Mouse (Mus musculus): ENCODE data around the gene Sec24d. TPM values are rescaled to one million over a fixed set of nuclear protein-coding genes. Genes with fewer than 3 reads are reported as not detected.
"Not testable (repeated sequence)": the region's sequence is repeated elsewhere in the genome, so short reads cannot be mapped to it uniquely, and the experiment has no call there.

Gene Sec24d
- total RNA-seq, 2 experiments from 2014 or later, result 21.1 to 22.7 TPM

GRCm38 (mm10) chr3:123385486-123386156 lies 118.4 kb downstream of the Sec24d start, which contains the start of gene Mettl14:
Gene Mettl14 (minus strand): TSS chr3:123386108.
- DNase-seq, result peak; percentile 97
- intact Hi-C loops (cut with DNase I), result loop anchor here (10.0 kb wide), 1 partner anchor 119 kb away; no protein-coding TSS in a partner anchor

GRCm38 (mm10) chr3:123386157-123386780 lies 119.0 kb downstream of the Sec24d start:
- intact Hi-C loops (cut with DNase I), result loop anchor here (10.0 kb wide), 1 partner anchor 119 kb away; no protein-coding TSS in a partner anchor

GRCm38 (mm10) chr3:123391180-123391579 lies 123.9 kb downstream of the Sec24d start:
- intact Hi-C loops (cut with DNase I), result no loop called here
- DNase-seq, result no peak

More at GRCm38 (mm10) chr3:123386157-123386780, 119.0 kb downstream of the Sec24d start:
- DNase-seq, result not testable (repeated sequence)

- DNase-seq, result no peak
- intact Hi-C loops (cut with DNase I), result no loop called here
Observed at GRCm38 (mm10) chr3:123395611-123396010, 128.4 kb downstream of the Sec24d start.

- no peak for DNase-seq
- intact Hi-C loops (cut with DNase I), result no loop called here
Observed at GRCm38 (mm10) chr3:123397562-123398481, 130.6 kb downstream of the Sec24d start.

GRCm38 (mm10) chr3:123404945-123405344 lies 137.7 kb downstream of the Sec24d start:
- DNase-seq, result no peak
- intact Hi-C loops (cut with DNase I), result no loop called here

- DNase-seq, result no peak
- intact Hi-C loops (cut with DNase I), result no loop called here
Observed at GRCm38 (mm10) chr3:123411821-123412578, 144.7 kb downstream of the Sec24d start.

- DNase-seq, result no peak
- intact Hi-C loops (cut with DNase I), result no loop called here
Observed at GRCm38 (mm10) chr3:123413173-123413572, 145.9 kb downstream of the Sec24d start.

Other genes with a start within 250 kb of the Sec24d start
- not detected for gene Myoz2, start 232.4 kb upstream of the Sec24d start, total RNA-seq (2021)
- gene Synpo2, start 31.3 kb upstream of the Sec24d start, total RNA-seq (2021), result 1 to 10 TPM; 2.2 to 3.0 TPM
- gene Mettl14, start 118.7 kb downstream of the Sec24d start, total RNA-seq (2021), result 10 to 100 TPM; 17.9 to 19.7 TPM
- 10 to 100 TPM; 28.4 to 28.8 TPM for gene Prss12, start 179.5 kb downstream of the Sec24d start, total RNA-seq (2021)